Mouse (Mus musculus) stomach, postnatal 0 days (tissue): Measurements from ENCODE around the gene 5330417C22Rik. TPM values are rescaled to one million over a fixed set of nuclear protein-coding genes. Genes with fewer than 3 reads are reported as not detected.

Experiments
- ATAC-seq: fragments of 200-750 bp; cut with Nextera tagmentation; 2 replicates; pipeline ENCODE4 v1.8.0; 2017; ENCODE audit not compliant: low FRiP score, low TSS enrichment
- DNase-seq: peaks from one replicate; pipeline ENCODE4 v3.0.0-alpha.2; 2016; ENCODE audit warnings: low spot score
- H3K27ac ChIP-seq: fragments of 300-500 bp; sonication (generic); replicated peaks from 2 replicates; pipeline ENCODE4 v1.5.1; 2014; ENCODE audit warnings: mild to moderate bottlenecking, control low read depth
- H3K27me3 ChIP-seq: fragments of 300-500 bp; sonication (generic); 2 replicates; pipeline ENCODE4 v1.6.1; 2014; ENCODE audit warnings: low read length; ENCODE audit not compliant: control insufficient read depth, insufficient read depth
- H3K36me3 ChIP-seq: fragments of 300-500 bp; sonication (generic); 2 replicates; pipeline ENCODE4 v1.6.1; 2014; ENCODE audit warnings: low read length, mixed read lengths; ENCODE audit not compliant: control insufficient read depth, insufficient read depth
- H3K4me1 ChIP-seq: fragments of 300-500 bp; sonication (generic); replicated peaks from 2 replicates; pipeline ENCODE4 v1.6.1; 2014; ENCODE audit warnings: antibody characterized with exemption; ENCODE audit not compliant: control insufficient read depth, insufficient read depth
- H3K4me2 ChIP-seq: fragments of 300-500 bp; sonication (generic); replicated peaks from 2 replicates; pipeline ENCODE4 v1.6.1; 2014; ENCODE audit warnings: low read depth, mild to moderate bottlenecking, control low read depth, moderate library complexity
- H3K4me3 ChIP-seq: fragments of 300-500 bp; sonication (generic); 2 replicates; pipeline ENCODE4 v1.5.1; 2014; ENCODE audit warnings: low read depth, low read length, control low read depth
- H3K9ac ChIP-seq: fragments of 300-500 bp; sonication (generic); 2 replicates; pipeline ENCODE4 v1.6.1; 2014; ENCODE audit warnings: mild to moderate bottlenecking, low read length, control low read depth, mixed read lengths
- H3K9me3 ChIP-seq: fragments of 300-500 bp; sonication (generic); 2 replicates; pipeline ENCODE4 v1.6.1; 2016; ENCODE audit warnings: low read length; ENCODE audit not compliant: control insufficient read depth
- CTCF ChIP-seq: IDR thresholded peaks from 2 replicates; pipeline ENCODE4 v1.5.1; 2016; ENCODE audit warnings: antibody characterized with exemption, low read depth, mild to moderate bottlenecking, moderate library complexity
- EP300 ChIP-seq: optimal IDR thresholded peaks from 2 replicates; pipeline ENCODE3; 2016; ENCODE audit warnings: antibody characterized with exemption
- WGBS: fragments of 180-500 bp; shearing (Covaris S2); extraction: QIAGEN DNeasy Blood & Tissue Kit; methylation state at CpG from one replicate; pipeline ENCODE4 v1.1.7; 2014; 5-methylcytosine and 5-hydroxymethylcytosine counted together
- polyA plus RNA-seq: library from polyadenylated mRNA; unstranded; fragments of >200 nt; fragmentation: Nextera tagmentation; extraction: Ambion mirVana; gene quantifications from 2 replicates; pipeline ENCODE4 v1.2.1, GENCODE M21; 2015

Gene 5330417C22Rik
- polyA plus RNA-seq, 1 experiment from 2014 or later: 30.8 TPM

GRCm38 (mm10) chr3:108523415-108523814 lies 12.9 kb downstream of the 5330417C22Rik start:
- no peak overlapping the region for H3K4me3 ChIP-seq
- 91% methylated on average over 4 of the region's 4 CpGs for WGBS
- no peaks in the 10 kb centered on the region for H3K27me3 ChIP-seq
- TF ChIP-seq CTCF (no peak), EP300 (no peak)
- no peaks in the 10 kb centered on the region for H3K4me1 ChIP-seq
- H3K9ac ChIP-seq: no peak overlapping the region
- ATAC-seq (no peak), DNase-seq (no peak)
- no peak overlapping the region for H3K4me2 ChIP-seq
- no peaks in the 10 kb centered on the region for H3K9me3 ChIP-seq
- no peak overlapping the region for H3K27ac ChIP-seq
- no peaks in the 10 kb centered on the region for H3K36me3 ChIP-seq

- Histone ChIP-seq H3K4me1 (no peaks in the 10 kb centered on the region), H3K27ac (no peak overlapping the region), H3K27me3 (no peaks in the 10 kb centered on the region), H3K9ac (no peak overlapping the region), H3K36me3 (no peaks in the 10 kb centered on the region), H3K9me3 (no peaks in the 10 kb centered on the region), H3K4me3 (no peak overlapping the region), H3K4me2 (no peak overlapping the region)
- TF ChIP-seq EP300 (no peak), CTCF (no peak)
- ATAC-seq: no peak
- DNase-seq: no peak
- 39% methylated on average over 4 of the region's 4 CpGs for WGBS
These were observed 18.1 kb downstream of the 5330417C22Rik start for GRCm38 (mm10) chr3:108518276-108518675.

GRCm38 (mm10) chr3:108513465-108513864 lies 22.9 kb downstream of the 5330417C22Rik start:
- DNase-seq (no peak), ATAC-seq (no peak)
- H3K4me3 ChIP-seq: no peak overlapping the region
- no peak overlapping the region for H3K4me2 ChIP-seq
- no peaks in the 10 kb centered on the region for H3K9me3 ChIP-seq
- no peaks in the 10 kb centered on the region for H3K4me1 ChIP-seq
- no peak overlapping the region for H3K9ac ChIP-seq
- WGBS: 65% methylated on average over 3 of the region's 3 CpGs
- no peaks in the 10 kb centered on the region for H3K36me3 ChIP-seq
- no peak overlapping the region for H3K27ac ChIP-seq
- TF ChIP-seq CTCF (no peak), EP300 (no peak)
- no peaks in the 10 kb centered on the region for H3K27me3 ChIP-seq

- no peaks in the 10 kb centered on the region for H3K27me3 ChIP-seq
- H3K36me3 ChIP-seq: no peaks in the 10 kb centered on the region
- H3K27ac ChIP-seq: no peak overlapping the region
- H3K4me2 ChIP-seq: no peak overlapping the region
- H3K9me3 ChIP-seq: no peaks in the 10 kb centered on the region
- WGBS: 26% methylated on average over 9 of the region's 9 CpGs
- H3K4me3 ChIP-seq: no peak overlapping the region
- no peak for DNase-seq
- H3K4me1 ChIP-seq: no peaks in the 10 kb centered on the region
- H3K9ac ChIP-seq: no peak overlapping the region
- ATAC-seq: no peak
- TF ChIP-seq CTCF (no peak), EP300 (no peak)
These were observed 25.4 kb downstream of the 5330417C22Rik start for GRCm38 (mm10) chr3:108510716-108511483.

GRCm38 (mm10) chr3:108510156-108510555 lies 26.2 kb downstream of the 5330417C22Rik start:
- ATAC-seq (no peak), DNase-seq (no peak)
- Histone ChIP-seq H3K9me3 (no peaks in the 10 kb centered on the region), H3K27ac (no peak overlapping the region), H3K4me3 (no peak overlapping the region), H3K4me2 (no peak overlapping the region), H3K36me3 (no peaks in the 10 kb centered on the region), H3K4me1 (no peaks in the 10 kb centered on the region), H3K27me3 (no peaks in the 10 kb centered on the region), H3K9ac (no peak overlapping the region)
- 67% methylated on average over 1 of the region's 2 CpGs for WGBS
- no peak for TF ChIP-seq EP300
- TF ChIP-seq CTCF: no peak

GRCm38 (mm10) chr3:108508745-108509474 lies 27.4 kb downstream of the 5330417C22Rik start:
- no peak for ATAC-seq
- DNase-seq: no peak
- Histone ChIP-seq H3K4me3 (no peak overlapping the region), H3K36me3 (no peaks in the 10 kb centered on the region), H3K27me3 (no peaks in the 10 kb centered on the region), H3K9ac (no peak overlapping the region), H3K4me2 (no peak overlapping the region), H3K4me1 (no peaks in the 10 kb centered on the region), H3K27ac (no peak overlapping the region), H3K9me3 (no peaks in the 10 kb centered on the region)
- 65% methylated on average over 4 of the region's 4 CpGs for WGBS
- TF ChIP-seq EP300 (no peak), CTCF (no peak)
